Mouse (Mus musculus) heart, adult 2 months (tissue): ENCODE measurements around the gene Ciz1. TPM values are rescaled to one million over a fixed set of nuclear protein-coding genes. Genes with fewer than 3 reads are reported as not detected.

Experiments
- DNase-seq, 2 experiments: peaks; one replicate each; pipeline ENCODE4 v3.0.0; 2021
- H3K27ac ChIP-seq: fragments of 200-600 bp; 2 replicates; pipeline ENCODE4 v1.8.1; 2022
- H3K27me3 ChIP-seq: fragments of 200-500 bp; 2 replicates; pipeline ENCODE4 v1.6.1; 2012; ENCODE audit warnings: mild to moderate bottlenecking, low read length, inconsistent platforms, mixed read lengths; ENCODE audit not compliant: control insufficient read depth, insufficient read depth
- H3K36me3 ChIP-seq: fragments of 200-500 bp; 2 replicates; pipeline ENCODE4 v1.6.1; 2012; ENCODE audit warnings: low read length, inconsistent platforms; ENCODE audit not compliant: control insufficient read depth, insufficient read depth
- H3K4me1 ChIP-seq: fragments of 200-500 bp; 2 replicates; pipeline ENCODE4 v1.6.1; 2011; ENCODE audit warnings: low read length; ENCODE audit not compliant: control insufficient read depth, insufficient read depth
- H3K4me3 ChIP-seq: fragments of 200-600 bp; 2 replicates; pipeline ENCODE4 v1.8.1; 2022
- H3K79me2 ChIP-seq: fragments of 200-500 bp; replicated peaks from 2 replicates; pipeline ENCODE4 v1.6.1; 2012; ENCODE audit warnings: mild to moderate bottlenecking, inconsistent platforms, low read length, moderate library complexity, mixed read lengths; ENCODE audit not compliant: control insufficient read depth, insufficient read depth
- H3K9ac ChIP-seq: fragments of 200-500 bp; 2 replicates; pipeline ENCODE4 v1.6.1; 2012; ENCODE audit warnings: low read depth, mild to moderate bottlenecking, control low read depth, inconsistent platforms, low read length, mixed read lengths
- CTCF ChIP-seq: fragments of 200-600 bp; IDR thresholded peaks from 2 replicates; pipeline ENCODE4 v1.8.1; 2022; ENCODE audit warnings: antibody characterized with exemption, mild to moderate bottlenecking, moderate library complexity
- EP300 ChIP-seq: fragments of 200-500 bp; IDR thresholded peaks from 2 replicates; pipeline ENCODE4 v1.6.1; 2011; ENCODE audit warnings: low read depth, low read length, control low read depth; ENCODE audit not compliant: insufficient read depth
- POLR2A ChIP-seq: fragments of 200-500 bp; IDR thresholded peaks from 2 replicates; pipeline ENCODE4 v1.6.1; 2011; ENCODE audit warnings: mild to moderate bottlenecking, low read depth, low read length, control low read depth; ENCODE audit not compliant: insufficient read depth
- WGBS: fragments of 180-500 bp; shearing (Covaris S2); methylation state at CpG from one replicate; pipeline ENCODE4 v1.1.7; 2018; 5-methylcytosine and 5-hydroxymethylcytosine counted together
- intact Hi-C: fragments of 180-260 bp; cut with DNase I; formaldehyde crosslinking; loops from one replicate; pipeline ENCODE4 v1.15.1; 2025
- microRNA-seq, 2 experiments: library from miRNA; unstranded; fragments of <30 nt; microRNA quantifications; one replicate each; pipeline ENCODE4 v1.2.0; 2021
- polyA plus RNA-seq: library from polyadenylated mRNA; depleted of rRNA; stranded (reverse); fragments of >200 nt; gene quantifications from 2 replicates; pipeline ENCODE4 v1.2.3, GENCODE M21; 2012; rRNA removed
- total RNA-seq, 2 experiments: library from RNA; stranded (reverse); gene quantifications; 2 replicates each; pipeline ENCODE4 v1.2.3; 2021

Ciz1 gene
- total and polyA plus RNA-seq, 3 experiments = 26.7 to 128 (median 29.5) TPM

DNA sequence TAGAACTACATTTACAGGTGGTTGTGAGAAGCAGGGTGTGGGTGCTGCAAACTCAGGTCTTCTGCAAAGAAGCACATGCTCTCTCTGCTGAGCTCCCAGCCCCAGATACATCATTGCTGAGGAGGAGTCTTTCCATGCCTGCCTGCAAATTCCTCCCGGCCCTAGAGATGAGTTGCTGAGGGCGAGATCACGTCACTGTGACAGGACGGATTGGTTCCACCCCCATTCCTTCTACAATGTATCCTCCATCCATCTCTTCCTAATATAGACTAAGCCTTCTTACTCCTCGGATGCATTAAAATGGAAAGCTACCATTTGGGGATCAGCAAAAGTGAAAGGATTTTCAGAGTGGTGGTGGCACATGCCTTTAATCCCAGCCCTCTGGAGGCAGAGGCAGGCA lies 73.4 kb downstream of the Ciz1 start:
- Histone ChIP-seq H3K27ac (no peak overlapping the region), H3K36me3 (peaks cover 3% of the 10 kb centered on the region; the same call in 1 of the 2 replicates), H3K4me1 (peaks cover 35% of the 10 kb centered on the region), H3K4me3 (no peak overlapping the region), H3K9ac (no peak overlapping the region), H3K27me3 (no peaks in the 10 kb centered on the region), H3K79me2 (0 out of 2 replicates have a peak, but pooled peaks cover 2% of the 10 kb centered on the region)
- DNase-seq = peak in 1 of 2 experiments; percentile 4
- intact Hi-C loops = loop anchor here (2.0 kb wide), 1 partner anchor 29 kb away; no protein-coding TSS in a partner anchor
- 77% methylated on average over 5 of the region's 5 CpGs for WGBS
- TF ChIP-seq POLR2A (no peak), EP300 (no peak), CTCF (no peak)

DNA sequence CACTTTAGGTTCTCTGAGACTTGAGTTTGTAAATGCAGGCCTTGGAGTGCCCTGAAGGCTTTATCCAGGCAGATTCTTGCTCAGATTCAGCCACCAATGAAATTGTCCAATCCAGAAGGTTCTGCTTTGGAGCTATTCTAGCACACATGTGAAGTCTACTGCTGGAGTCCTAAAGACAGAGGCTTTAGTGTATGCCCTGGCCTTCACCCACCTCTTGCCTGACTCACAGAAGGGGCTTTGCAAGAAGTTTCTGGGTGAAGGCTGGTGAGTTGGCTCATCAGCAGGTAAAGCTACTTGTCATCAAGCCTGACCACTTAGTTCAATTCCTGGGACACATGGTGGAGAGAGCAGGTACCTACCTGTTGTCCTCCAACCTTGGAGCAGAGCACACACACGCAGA lies 74.0 kb downstream of the Ciz1 start:
- Histone ChIP-seq H3K4me3 (no peak overlapping the region), H3K36me3 (peaks cover 3% of the 10 kb centered on the region; the same call in 1 of the 2 replicates), H3K79me2 (0 out of 2 replicates have a peak, but pooled peaks cover 2% of the 10 kb centered on the region), H3K27me3 (no peaks in the 10 kb centered on the region), H3K4me1 (peaks cover 37% of the 10 kb centered on the region), H3K27ac (no peak overlapping the region), H3K9ac (no peak overlapping the region)
- TF ChIP-seq EP300 (no peak), CTCF (no peak), POLR2A (no peak)
- WGBS = 95% methylated on average over 1 of the region's 1 CpGs
- no peak for DNase-seq
- intact Hi-C loops = no loop called here

GRCm38 (mm10) chr2:32427720-32428119 lies 75.6 kb downstream of the Ciz1 start:
- 66% methylated on average over 5 of the region's 5 CpGs for WGBS
- TF ChIP-seq POLR2A = no peak
- no peak for TF ChIP-seq EP300
- TF ChIP-seq CTCF = 0 out of 2 replicates have a peak, but pooled peaks have one; percentile 2
- Histone ChIP-seq H3K4me3 (no peak overlapping the region), H3K27me3 (no peaks in the 10 kb centered on the region), H3K4me1 (peaks cover 31% of the 10 kb centered on the region), H3K27ac (no peak overlapping the region), H3K9ac (no peak overlapping the region), H3K79me2 (0 out of 2 replicates have a peak, but pooled peaks cover 2% of the 10 kb centered on the region), H3K36me3 (peaks cover 3% of the 10 kb centered on the region; the same call in 1 of the 2 replicates)
- DNase-seq = no peak
- intact Hi-C loops = no loop called here

DNA sequence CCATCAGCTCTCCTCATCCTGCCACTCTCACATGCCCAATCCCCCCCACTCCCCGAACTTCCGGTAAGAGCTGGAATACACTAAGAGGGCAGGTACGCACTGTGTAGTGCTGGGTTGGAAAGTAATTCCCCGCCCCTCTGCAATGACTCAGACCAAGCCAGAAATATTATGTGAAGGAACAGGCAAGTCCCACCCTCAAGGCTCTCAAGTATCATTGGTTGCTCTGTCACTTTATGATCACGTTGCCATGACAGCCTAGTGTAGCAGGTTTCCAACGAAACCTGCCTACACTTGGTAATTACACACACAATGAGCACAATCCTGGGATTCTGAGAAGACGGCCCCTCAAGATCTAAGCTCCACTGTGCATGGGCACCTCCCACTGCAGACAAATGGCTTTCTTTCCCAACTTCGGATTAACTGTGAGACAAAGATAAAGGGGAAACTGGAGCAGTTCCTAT lies 76.2 kb downstream of the Ciz1 start:
- DNase-seq = peak in 1 of 2 experiments; percentile 13
- Histone ChIP-seq H3K27me3 (no peaks in the 10 kb centered on the region), H3K27ac (peak overlapping the region; percentile 32; the same call in 1 of the 2 replicates), H3K36me3 (no peaks in the 10 kb centered on the region; the same call in 1 of the 2 replicates), H3K79me2 (0 out of 2 replicates have a peak, but pooled peaks cover 2% of the 10 kb centered on the region), H3K4me1 (peaks cover 28% of the 10 kb centered on the region), H3K4me3 (no peak overlapping the region), H3K9ac (no peak overlapping the region)
- 41% methylated on average over 8 of the region's 8 CpGs for WGBS
- TF ChIP-seq EP300 (no peak), POLR2A (no peak), CTCF (no peak)
- intact Hi-C loops = no loop called here

DNA sequence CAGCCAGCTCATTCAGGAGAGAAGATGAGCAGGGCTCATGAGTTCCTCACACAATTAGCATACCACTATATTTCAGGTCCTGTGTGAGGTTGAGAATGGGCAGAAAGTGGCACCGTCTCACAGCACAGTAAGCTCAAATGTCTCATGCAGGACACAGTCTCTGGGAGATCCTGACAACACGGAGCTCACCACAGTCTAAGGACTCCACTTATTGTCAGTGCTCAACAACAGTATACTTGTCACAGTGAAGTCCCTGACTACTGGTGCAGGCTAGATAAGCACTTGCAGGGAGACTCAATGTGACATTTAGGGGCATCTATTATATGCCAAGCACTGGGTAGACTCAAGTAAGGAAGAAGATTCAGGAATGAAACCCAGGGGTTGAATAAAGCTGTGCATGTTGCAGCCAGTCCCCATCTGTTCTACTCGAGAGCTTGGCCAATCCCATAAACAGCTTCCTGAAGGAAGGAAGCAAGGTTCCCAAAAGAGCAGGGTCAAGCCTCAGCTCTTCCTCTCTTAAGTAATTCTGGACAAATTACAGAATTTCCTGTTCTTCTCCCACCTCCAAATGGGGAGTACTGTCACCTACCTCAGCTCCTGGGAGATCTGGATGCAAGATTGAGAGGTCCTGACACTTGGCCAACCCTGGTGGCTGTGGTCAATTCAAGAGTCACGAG lies 77.2 kb downstream of the Ciz1 start:
- intact Hi-C loops = no loop called here
- peaks cover 21% of the 10 kb centered on the region for H3K4me1 ChIP-seq
- peaks cover 4% of the 10 kb centered on the region; the same call in 1 of the 2 replicates for H3K79me2 ChIP-seq
- peak in 1 of 2 experiments; percentile 15 for DNase-seq
- no peak overlapping the region for H3K4me3 ChIP-seq
- WGBS = 47% methylated on average over 4 of the region's 4 CpGs
- no peaks in the 10 kb centered on the region for H3K27me3 ChIP-seq
- 0 out of 2 replicates have a peak, but pooled peaks have one; percentile 11 for TF ChIP-seq EP300
- TF ChIP-seq CTCF = no peak
- peak overlapping the region; percentile 32 for H3K27ac ChIP-seq
- no peak overlapping the region for H3K9ac ChIP-seq
- H3K36me3 ChIP-seq = no peaks in the 10 kb centered on the region; the same call in 1 of the 2 replicates

Small RNA genes lying within 50 kb of the gene (microRNA-seq; reads per million reads assigned to microRNA genes)
- gene Gm23363 = 1.1 to 1.2 reads per million in 2 experiments
- 16.8 to 22.8 reads per million in 2 experiments for gene Mir199b

Other genes with a start within 250 kb of the Ciz1 start
- 10 to 100 TPM; 78.3 to 82.6 TPM for gene Prrc2b, start 201.2 kb upstream of the Ciz1 start, total RNA-seq
- 39.3 and 46.9 TPM in 2 replicates for gene Prrc2b, start 201.2 kb upstream of the Ciz1 start, polyA plus RNA-seq
- gene Pomt1, start 115.7 kb upstream of the Ciz1 start, total RNA-seq = 10 to 100 TPM; 13.1 to 16.9 TPM
- gene Pomt1, start 115.7 kb upstream of the Ciz1 start, polyA plus RNA-seq = 17.7 and 19.7 TPM in 2 replicates
- 10 to 100 TPM; 22.5 to 22.8 TPM for gene Uck1, start 92.2 kb upstream of the Ciz1 start, total RNA-seq
- 41.7 and 43.1 TPM in 2 replicates for gene Uck1, start 92.2 kb upstream of the Ciz1 start, polyA plus RNA-seq
- 10 to 100 TPM; 69.8 to 79.9 TPM for gene Golga2, start 64.9 kb upstream of the Ciz1 start, total RNA-seq
- gene Golga2, start 64.9 kb upstream of the Ciz1 start, polyA plus RNA-seq = 34.5 and 44.0 TPM in 2 replicates
- gene Swi5, start 64.3 kb upstream of the Ciz1 start, total RNA-seq = 100 to 1,000 TPM; 205 to 233 TPM
- 173 and 223 TPM in 2 replicates for gene Swi5, start 64.3 kb upstream of the Ciz1 start, polyA plus RNA-seq
- 1 to 10 TPM; 4.0 to 5.5 TPM for gene Dnm1, start 1.0 kb downstream of the Ciz1 start, total RNA-seq
- gene Dnm1, start 1.0 kb downstream of the Ciz1 start, polyA plus RNA-seq = 20.4 and 23.1 TPM in 2 replicates
- 10 to 100 TPM; 39.6 to 44.8 TPM for gene 1110008P14Rik, start 29.6 kb downstream of the Ciz1 start, total RNA-seq
- gene 1110008P14Rik, start 29.6 kb downstream of the Ciz1 start, polyA plus RNA-seq = 129 and 132 TPM in 2 replicates
- gene Lcn2, start 35.9 kb downstream of the Ciz1 start, total RNA-seq = 1 to 10 TPM; 4.1 to 6.9 TPM
- gene Lcn2, start 35.9 kb downstream of the Ciz1 start, polyA plus RNA-seq = 6.6 and 11.3 TPM in 2 replicates
- 10 to 100 TPM; 58.6 to 68.2 TPM for gene Ptges2, start 43.6 kb downstream of the Ciz1 start, total RNA-seq
- 68.8 and 98.5 TPM in 2 replicates for gene Ptges2, start 43.6 kb downstream of the Ciz1 start, polyA plus RNA-seq
- gene Naif1, start 98.1 kb downstream of the Ciz1 start, total RNA-seq = 1 to 10 TPM; 2.8 to 3.4 TPM
- gene Naif1, start 98.1 kb downstream of the Ciz1 start, polyA plus RNA-seq = 3.7 and 4.6 TPM in 2 replicates
- gene Slc25a25, start 99.1 kb downstream of the Ciz1 start, total RNA-seq = 10 to 100 TPM in 1 of 2 experiments, 1 to 10 TPM in 1; 8.5 to 10.1 TPM
- gene Slc25a25, start 99.1 kb downstream of the Ciz1 start, polyA plus RNA-seq = 5.7 and 7.3 TPM in 2 replicates
- gene Fam102a, start 183.0 kb downstream of the Ciz1 start, total RNA-seq = 1 to 10 TPM; 7.0 to 7.1 TPM
- gene Fam102a, start 183.0 kb downstream of the Ciz1 start, polyA plus RNA-seq = 9.2 and 10.6 TPM in 2 replicates
- gene Dpm2, start 218.5 kb downstream of the Ciz1 start, total RNA-seq = 10 to 100 TPM; 17.4 to 18.0 TPM
- gene Dpm2, start 218.5 kb downstream of the Ciz1 start, polyA plus RNA-seq = 65.3 and 69.2 TPM in 2 replicates
- not detected for gene Pip5kl1, start 222.5 kb downstream of the Ciz1 start, total RNA-seq
- gene Pip5kl1, start 222.5 kb downstream of the Ciz1 start, polyA plus RNA-seq = 0.25 TPM in 1 of 2 replicates, not detected in the other
- gene 9430097D07Rik, start 223.4 kb downstream of the Ciz1 start, total RNA-seq = not detected
- not detected in 2 replicates for gene 9430097D07Rik, start 223.4 kb downstream of the Ciz1 start, polyA plus RNA-seq
- gene St6galnac4, start 234.8 kb downstream of the Ciz1 start, total RNA-seq = 10 to 100 TPM; 16.2 to 17.8 TPM
- gene St6galnac4, start 234.8 kb downstream of the Ciz1 start, polyA plus RNA-seq = 25.2 and 28.6 TPM in 2 replicates
- 100 to 1,000 TPM; 107 to 125 TPM for gene St6galnac6, start 247.4 kb downstream of the Ciz1 start, total RNA-seq
- 129 and 174 TPM in 2 replicates for gene St6galnac6, start 247.4 kb downstream of the Ciz1 start, polyA plus RNA-seq